Mouse (Mus musculus) lung, postnatal 4 days (tissue): ENCODE measurements at regions not wholly inside any gene's neighbourhood (a gene's known extent, or its start where the extent isn't known, plus 50 kb on each side); places are given as distances from the start of the nearest gene placed in this dataset.
A peak's percentile ranks its signal among the peaks of the same experiment; 100 is the strongest.

ENCODE experiments used
- DNase-seq, 2 experiments: peaks; one replicate each; pipeline ENCODE4 v3.0.0; 2021

DNA sequence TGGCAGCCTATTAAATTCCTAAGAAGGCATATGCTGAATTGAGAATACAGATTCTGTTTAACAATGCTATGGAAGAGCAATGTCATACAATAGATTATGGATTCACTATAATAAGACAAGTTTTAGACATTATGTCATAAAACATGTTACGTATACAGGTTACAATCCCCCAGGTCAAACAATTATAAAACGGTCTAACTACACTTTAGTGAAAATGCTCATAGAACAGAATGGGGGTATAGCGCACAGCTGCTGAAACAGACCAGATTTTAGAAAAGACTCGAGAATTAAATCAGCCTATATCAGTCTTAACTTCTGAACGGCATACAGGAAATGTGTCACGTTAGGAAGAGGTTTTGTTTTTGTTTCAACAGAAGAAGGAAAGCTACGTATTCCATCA is 660.5 kb upstream of the Sel1l start:
- DNase-seq: no peak

DNA sequence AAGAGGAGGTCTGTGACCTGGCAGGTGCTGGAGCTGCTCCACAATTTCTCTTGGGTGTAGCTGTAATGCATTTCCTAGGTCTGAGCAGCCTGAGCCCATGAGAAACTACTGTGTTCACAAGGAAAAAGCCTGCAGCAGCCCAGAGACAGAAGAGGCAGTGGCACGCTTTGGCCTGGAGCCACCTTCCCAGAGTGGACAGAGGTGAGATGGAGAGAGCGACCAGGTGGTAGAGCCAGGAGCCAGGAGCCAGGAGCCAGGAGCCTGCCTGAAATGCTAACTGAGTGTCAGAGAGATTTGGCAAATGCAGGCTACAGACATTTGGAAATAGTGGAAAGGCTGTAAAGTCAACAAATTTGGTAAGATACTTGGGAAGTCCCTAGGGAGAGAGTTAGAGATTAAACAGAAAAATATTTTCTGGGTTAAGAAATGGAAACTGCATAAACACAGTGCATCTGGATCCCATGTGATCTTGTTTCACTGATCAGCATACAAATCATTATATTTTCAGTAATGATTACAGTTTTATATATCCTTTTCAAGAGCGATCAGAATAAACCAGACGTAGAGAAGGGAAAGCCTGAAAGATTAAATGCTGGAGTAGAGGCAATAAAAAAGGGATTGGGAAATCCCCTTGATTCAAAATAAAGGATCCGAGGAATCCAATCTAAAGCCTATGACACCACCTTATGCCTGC is 660.0 kb upstream of the Sel1l start:
- DNase-seq: no peak

DNA sequence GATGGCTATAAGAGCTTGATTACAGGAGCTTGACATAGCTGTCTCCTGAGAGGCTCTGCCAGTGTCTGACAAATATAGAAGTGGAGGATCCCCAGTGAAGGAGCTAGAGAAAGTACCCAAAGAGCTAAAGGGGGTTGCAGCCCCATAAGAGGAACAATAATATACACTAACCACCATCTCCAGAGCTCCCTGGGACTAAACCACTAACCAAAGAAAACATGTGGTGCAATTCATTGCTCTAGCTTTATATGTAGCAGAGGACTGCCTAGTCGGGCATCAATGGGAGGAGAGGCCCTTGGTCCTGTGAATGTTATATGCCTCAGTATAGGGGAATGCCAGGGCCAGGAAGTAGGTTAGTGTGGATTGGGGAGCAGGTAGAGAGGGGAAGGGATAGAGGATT is 635.0 kb upstream of the Sel1l start:
- no peak for DNase-seq

DNA sequence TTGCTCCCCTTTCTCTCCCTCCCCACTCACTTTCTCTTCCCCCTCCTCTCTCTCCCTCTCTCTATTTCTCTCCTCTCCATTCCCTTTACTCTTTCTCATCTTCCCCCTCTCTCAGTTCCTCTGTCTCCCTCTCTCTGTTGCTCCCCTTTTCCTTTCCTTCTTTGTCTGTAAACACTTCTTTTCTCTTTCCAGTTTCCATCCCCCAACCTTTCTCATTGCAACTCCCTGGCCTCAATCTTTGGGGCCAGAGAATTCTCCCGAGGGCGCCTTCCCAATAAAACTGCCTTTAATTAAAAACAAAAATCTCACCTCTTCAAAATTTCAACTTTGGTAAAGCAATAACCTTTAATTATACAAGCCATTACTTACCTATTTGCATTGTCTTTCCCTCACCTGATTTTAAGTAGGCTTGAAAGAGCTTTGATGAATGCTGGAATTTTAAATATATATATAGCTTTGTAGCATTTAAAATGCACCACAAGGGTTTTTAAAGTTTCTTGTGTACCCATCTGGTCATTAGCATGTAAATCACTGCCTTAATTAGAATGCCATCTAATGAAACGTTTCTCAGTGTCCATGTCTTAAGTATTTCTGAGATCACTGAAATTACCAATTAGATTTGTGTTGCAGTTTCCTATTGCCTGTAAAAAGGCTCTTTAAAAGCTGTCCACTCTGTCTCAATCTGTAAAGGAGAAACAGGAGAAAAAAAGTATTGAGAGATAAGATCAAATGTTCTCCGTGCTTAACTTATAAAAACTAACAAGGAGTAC is 625.5 kb upstream of the Sel1l start:
- DNase-seq: no peak

DNA sequence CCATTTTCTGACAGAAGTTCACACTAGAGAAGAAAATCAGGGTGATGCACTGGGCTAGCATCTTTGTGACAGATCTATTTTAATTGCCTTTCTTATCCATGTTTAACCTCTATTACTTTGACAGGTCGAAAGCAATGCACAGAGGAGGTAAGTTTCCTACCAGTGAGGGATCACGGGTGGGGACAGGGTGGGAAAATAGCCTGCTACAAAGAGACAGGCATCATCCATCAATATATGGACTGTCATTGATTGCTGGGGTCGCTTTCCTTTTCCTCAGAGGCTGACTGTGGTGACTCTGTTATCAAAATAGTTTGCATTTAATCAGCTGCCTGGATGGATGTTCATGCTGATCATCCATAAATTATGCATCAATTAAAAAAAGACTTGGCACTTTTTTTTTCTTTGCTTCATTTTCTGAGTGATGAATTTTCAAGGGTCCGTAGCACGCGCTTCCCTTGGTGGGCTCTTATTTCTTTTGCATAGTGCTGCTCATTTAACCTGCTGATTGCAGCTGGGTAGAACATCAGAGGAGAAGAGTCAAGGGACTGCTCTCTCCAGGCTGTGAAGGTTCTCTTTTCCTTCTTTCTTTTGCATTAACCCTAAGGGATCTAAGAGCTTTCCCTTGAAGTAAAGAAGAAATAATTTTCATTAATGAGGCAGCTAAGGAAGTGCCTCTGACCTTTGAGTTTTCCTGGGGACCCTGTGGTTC is 602.3 kb upstream of the Sel1l start:
- DNase-seq: no peak

DNA sequence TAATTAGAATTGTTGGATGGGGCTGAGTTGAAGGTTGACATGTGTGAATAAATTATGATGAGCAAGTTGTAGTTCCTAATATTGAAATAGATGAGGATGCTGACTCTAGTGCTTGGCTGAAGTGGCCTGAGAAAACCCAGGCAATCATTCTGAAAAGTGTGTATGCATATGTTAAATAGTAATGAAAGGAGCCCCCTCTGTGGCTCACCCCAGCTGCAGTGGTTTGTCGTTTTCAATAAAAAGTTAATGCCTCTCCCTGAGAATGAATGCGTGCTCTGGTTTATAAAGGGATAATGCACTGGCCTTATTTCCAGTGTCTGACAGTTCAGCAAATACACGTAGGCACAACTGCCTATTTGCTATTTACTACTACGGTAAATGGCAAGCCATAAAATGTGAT is 569.5 kb upstream of the Sel1l start:
- DNase-seq: no peak

DNA sequence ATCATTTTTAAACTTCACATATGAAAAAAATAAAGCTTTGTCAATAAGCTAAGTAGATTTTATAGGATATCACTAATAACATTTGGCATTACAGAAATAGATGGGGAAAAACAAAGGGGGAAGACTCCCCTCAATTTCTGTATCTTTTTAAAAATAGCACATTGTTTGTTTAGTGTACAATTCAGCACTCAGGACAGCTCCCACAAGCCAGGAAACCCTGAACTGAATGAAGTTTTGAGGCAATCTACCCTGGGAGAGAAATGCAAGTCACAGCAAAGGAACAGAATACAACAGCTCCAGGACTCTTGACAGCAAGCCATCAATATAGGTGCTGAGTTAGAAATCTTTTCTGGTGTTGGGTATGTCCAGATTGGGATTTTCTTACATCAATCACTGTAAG is 556.5 kb upstream of the Sel1l start:
- no peak for DNase-seq

DNA sequence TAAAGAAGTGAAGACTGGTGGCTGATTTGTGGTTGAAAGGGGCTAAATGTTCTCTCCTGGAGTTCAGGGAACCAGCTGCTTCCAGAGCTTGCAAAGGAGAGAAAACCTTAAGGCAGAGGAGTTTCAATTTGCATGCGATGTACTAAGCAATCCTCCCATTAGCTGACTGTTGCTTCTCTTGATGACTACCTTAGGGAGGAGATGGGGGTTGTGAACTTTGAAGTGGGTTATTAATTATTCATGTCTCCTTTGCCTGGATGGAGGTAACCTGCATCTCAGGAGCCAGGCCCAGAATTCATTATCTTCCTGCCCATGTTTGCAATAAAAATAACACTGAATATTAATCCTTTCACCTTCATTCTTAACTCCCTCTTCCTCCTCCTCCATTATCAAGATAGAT is 552.0 kb upstream of the Sel1l start:
- no peak for DNase-seq

DNA sequence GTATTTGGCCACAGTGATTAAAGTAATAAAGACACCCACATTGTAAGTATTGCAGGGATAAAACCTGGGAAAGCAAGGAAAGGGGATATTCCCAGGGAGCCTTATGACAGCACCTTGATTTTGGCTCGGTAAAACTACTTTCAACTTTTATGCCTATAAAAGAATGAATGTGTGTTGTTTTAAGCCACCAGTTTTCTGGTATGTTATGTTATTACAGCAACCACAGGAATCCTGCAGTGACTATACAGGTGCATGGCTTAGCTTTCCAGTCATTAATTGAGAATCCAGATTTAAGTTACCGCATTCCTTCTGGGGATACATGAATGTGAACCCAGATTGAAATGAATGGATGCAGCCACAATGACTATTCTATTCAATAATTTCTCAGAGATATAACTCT is 537.2 kb upstream of the Sel1l start:
- no peak for DNase-seq

DNA sequence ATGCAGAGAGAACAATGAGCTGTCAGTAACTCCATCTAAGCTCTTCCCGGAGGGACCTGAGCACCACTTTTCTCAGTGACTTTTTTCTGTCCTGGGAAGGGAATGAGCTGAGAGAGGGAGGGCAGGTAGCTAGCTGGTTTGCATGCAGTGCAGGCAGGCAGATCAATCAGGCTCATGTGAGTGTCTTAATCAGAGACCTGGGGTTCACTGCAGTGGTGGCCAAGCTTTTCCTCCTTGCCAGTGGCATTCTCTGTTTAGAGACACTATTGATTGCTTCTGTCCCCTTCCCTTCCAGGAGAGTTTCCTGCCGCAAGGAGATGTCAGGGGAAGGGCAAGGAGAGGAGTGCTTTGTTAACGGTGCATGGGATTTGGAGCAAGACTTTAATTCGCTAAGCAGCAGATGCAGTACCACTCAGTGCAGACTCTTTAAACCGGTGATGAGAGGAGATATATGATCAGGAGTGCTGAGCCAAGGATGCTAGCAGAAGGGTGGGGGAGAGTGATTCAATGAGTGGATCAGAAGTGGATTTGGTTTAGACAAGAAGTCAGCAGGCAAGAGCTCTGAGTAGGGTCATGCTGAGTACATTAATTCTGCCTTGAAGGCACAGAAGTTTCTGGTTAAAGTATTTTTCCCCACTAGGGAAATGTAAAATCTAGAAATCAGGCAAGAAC is 535.4 kb upstream of the Sel1l start:
- no peak for DNase-seq

DNA sequence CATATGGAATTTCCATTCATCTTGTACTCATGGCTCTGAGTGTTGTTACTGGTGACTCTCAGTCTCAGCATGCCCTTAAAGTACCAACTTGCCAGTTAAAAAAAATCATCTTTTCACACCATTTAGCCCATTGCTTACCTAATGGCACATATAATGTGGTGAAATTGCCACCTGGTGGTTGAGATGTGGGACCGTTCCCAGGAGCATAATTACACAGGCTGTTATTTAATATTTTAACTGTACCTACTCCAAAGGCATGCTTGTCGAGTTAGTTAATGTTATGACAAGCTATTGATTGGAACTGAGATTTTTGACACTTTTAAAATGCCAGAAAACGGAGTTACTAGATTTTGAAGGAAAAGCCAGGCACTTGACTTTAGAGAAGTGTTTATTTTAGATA is 530.2 kb upstream of the Sel1l start:
- DNase-seq: no peak

DNA sequence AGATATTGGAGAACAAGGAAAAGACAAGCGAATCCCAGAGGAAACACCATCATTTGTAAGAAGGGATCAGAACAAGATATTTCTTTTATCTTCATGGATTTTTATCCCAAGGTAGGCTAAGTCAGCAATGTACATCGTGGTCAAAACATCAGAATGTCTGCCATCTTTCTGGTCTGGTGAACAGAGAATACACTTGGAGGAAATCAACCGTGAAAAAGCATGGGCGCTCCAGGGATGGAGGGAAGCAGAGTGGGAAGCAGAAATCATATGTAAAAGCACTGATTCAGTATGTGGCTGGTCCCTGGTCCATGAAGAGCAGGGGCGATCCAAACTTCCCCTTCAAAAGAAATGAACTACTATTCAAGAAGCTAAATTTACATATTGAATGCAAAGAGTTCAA is 517.0 kb upstream of the Sel1l start:
- DNase-seq: no peak

DNA sequence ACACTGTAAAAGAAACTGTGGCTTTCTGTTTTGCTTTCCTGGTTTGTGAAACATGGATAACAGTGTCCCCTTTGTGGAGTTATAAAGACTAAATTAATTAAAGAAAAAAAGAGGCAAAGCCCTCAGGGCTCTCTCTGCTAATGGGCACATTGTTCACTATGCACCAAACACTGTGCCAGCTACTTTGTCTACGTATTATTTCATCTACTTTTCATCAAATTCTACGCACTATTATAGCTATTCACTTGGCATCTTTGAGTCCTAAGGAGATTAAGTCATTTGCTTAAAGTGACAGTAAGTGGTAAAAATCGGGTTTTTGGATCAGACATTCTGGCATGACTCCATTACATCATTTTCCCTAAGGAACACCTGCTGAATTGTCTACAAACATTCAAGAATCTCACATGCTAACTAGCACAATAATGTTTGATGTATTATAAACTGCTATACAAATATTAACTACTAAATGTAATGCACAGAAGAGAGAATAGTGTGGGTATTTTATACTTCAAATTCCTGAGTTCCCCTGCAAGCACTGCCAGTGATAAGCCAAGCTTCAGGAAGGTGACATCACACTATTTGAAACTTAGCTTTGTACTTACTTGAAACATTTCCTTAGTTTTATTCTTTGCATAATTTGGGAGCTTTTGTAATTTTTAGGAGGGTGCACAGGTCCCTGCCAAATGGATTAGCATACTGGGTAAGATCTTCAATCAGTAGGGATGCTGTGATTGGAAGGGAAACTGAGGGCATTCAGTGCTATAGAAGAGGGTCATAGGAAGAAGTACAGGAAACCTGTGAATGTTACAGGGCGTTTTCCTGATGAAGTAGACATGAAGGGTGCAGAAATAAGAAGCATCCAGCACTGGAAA is 504.7 kb upstream of the Sel1l start:
- no peak for DNase-seq

DNA sequence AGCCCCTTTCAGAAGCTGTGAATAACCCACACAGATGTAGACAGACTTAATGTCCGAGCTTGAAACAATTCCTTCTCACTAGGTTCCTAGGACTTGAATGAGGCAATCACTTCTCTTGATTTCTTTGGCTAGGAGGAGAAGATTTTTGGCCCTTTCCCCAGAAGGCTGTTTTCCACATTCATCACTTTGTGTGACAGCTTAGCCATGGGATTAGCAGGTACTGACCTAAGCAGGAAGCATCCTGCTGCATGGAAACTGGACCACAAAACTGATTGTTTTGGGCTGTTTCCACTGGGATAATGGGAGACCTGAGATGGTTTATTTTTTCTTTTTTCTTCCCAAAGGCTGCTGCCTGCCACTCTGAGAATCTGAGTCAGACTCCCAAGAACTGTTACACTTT is 469.3 kb upstream of the Sel1l start:
- no peak for DNase-seq

DNA sequence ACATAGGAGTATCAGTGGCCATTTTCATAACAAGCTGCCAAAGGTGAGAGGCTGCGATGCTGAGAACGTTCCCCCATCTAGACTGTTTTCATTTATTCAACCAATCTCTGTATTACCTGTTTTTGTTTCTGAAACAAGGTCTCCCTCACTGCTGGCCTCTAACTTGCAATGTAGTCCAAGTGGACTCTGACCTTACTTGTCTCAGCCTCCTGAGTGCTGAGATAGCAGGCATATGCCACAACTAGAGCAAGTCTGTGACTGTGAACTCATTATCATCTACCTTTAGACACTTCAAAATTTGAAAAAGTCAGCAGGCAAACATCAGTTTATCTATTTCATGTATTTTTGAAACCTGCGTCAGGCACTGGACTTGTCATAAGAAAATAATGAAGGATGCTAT is 468.7 kb upstream of the Sel1l start:
- no peak for DNase-seq

DNA sequence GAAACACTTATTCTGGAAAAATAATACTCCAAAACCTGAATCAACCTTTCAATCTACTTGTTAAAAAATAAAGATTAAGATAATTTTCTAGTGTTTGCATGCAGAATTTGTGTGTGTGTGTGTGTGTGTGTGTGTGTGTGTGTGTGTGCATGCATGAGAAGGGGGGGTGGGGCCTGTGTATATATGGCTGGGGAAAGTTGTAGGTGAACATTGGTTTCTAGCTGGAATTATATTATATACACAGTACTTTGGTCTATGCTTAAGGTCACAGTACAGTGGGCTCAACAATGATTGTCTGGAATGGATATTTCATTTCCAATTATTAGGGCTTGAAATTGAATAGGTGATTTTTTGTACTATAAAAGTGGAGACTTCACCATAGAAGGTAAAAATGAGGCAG is 467.3 kb upstream of the Sel1l start:
- no peak for DNase-seq

DNA sequence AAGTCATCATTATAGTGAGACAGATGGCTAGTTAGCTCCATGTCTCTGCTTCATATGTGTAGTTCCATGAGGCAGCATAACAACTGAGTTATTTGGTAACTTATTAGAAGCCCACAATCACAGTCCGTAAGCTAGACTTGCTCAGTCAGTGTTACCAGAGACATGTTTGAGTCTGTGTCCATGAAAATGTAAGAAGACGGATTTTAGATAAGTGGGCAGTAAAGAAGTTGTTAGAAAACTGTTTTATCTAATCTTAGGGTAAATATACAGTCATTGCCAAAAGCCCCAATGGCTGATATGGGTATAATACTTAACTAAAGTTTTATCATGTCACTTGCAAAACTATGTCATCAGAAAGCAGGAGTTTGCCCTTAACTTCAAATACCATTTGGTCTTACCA is 466.9 kb upstream of the Sel1l start:
- no peak for DNase-seq

DNA sequence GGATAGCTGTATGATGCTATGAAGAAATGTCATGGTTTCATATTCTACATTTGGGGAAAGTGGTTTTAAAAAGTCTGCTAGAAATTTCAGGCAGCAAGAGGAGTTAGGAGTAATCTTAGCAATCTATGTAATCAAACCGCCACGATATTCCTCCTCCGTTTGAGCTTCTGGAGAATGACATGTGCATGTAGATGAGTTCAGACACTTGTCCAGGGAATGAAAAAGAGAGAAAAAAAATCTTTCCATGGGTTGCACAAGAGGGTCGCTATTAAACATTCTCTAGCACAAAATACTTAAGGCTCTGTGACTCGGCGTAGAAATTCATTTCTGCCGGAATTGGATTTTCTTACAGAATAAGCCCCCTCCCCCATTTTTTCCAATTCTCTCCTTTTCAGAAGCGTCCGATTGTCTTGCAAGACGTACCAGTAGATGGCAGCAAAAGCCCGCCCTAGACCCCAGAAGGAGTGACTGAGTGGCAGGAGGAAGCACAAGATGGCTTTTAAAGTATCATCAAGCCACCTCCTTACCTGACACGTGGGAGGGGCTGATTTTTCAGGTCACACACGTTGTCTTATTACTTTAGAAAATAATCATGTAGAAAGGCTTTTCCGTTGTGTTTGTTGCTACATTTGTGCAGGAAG is 454.1 kb upstream of the Sel1l start:
- peak; percentile 54 to 57 for DNase-seq

DNA sequence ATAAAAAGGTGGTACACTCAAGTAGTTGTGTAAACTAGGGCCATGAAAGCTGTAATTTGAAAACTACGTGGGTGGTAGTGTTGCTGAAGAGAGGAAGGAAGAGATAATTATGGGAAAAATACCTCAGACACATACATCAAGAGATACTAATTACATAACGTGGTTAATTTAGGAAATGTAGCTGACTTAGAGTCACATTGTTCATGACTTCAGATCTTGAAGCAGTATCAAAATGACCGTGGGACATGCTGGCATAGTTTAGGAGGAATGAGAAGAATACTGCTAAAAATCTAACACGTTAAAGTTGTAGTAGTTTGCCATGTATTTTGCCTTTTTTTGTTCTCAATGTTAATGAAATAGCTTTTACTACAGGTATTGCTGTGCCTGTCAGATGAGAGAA is 445.9 kb upstream of the Sel1l start:
- DNase-seq: no peak

DNA sequence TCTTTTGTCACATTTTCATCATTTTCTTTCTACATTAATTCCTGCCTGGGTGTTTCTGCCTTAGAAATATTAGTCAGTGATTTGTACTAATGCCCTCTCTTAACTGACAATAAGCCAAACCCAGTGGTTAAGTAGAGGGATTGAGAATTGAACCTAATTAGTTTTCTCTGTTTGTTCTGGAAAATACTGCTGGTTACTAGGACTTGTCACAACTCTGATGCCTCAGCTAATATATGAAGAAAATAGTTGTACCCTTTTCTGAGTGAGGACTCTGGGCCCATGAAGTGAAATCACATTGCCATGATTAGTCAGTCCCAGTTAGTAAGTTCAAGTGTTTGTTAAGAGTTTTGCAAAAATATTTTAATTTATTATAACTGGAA is 444.4 kb upstream of the Sel1l start:
- no peak for DNase-seq

DNA sequence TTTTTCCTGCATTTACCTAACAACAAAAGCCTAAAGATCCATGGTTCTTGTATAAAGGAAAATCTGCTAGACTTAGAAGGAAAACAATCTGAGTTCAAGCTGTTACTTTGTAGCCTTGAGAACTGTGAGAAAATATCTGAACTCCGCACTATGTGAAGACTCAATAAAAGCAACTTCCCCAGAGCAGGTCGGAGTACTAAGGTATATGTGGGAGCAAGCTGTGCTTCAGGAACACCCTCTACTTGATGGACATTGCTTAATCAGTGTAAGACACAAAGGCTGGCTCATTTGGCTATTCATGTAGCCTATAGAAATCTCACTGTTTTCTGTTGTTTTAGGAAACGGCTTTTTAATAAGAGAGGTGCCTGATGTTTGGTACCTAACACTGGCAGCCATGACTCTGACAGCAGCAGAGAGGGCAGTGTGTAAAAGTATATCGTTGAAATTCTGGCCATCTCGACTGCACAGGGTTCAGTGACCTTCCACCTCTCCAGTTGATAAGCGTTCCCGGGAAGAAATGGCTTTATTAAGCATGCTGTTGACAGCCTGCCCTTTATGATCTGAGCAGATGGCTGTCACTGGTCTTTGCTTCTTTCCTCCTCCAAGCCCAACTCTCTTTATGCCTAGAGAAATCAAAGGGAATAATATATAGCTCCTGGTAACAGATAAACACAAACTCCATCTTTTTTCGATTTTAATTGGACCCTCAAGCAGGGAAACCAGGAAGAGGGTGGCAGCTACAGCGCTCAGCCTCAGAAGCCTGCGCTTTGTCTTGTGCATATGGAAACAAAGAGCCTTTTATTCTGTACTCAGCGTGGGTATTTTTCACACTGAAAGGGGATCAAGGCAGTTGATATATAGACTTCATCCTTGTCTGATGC is 443.7 kb upstream of the Sel1l start:
- no peak for DNase-seq
